Mouse (Mus musculus) limb, embryonic 13.5 days (tissue): ENCODE results near the gene Usp48. TPM values are rescaled to one million over a fixed set of nuclear protein-coding genes. Genes with fewer than 3 reads are reported as not detected.

Experiments used
- ATAC-seq: fragments of 200-750 bp; cut with Nextera tagmentation; 2 replicates; pipeline ENCODE4 v1.8.0; 2017; ENCODE audit warnings: low read depth, moderate number of reproducible peaks, moderate TSS enrichment; ENCODE audit not compliant: low FRiP score
- H3K27ac ChIP-seq: fragments of 300-500 bp; sonication (generic); 2 replicates; pipeline ENCODE4 v1.5.1; 2015; ENCODE audit warnings: inconsistent platforms, mild to moderate bottlenecking, moderate library complexity
- H3K27me3 ChIP-seq: fragments of 300-500 bp; sonication (generic); 2 replicates; pipeline ENCODE4 v1.6.1; 2015; ENCODE audit warnings: mild to moderate bottlenecking, inconsistent platforms
- H3K36me3 ChIP-seq: fragments of 300-500 bp; sonication (generic); 2 replicates; pipeline ENCODE4 v1.6.1; 2015; ENCODE audit warnings: inconsistent platforms, mild to moderate bottlenecking, moderate library complexity
- H3K4me1 ChIP-seq: fragments of 300-500 bp; sonication (generic); 2 replicates; pipeline ENCODE4 v1.6.1; 2015; ENCODE audit warnings: inconsistent platforms
- H3K4me2 ChIP-seq: fragments of 300-500 bp; sonication (generic); replicated peaks from 2 replicates; pipeline ENCODE4 v1.6.1; 2015; ENCODE audit warnings: inconsistent platforms, mild to moderate bottlenecking, moderate library complexity
- H3K4me3 ChIP-seq: fragments of 300-500 bp; sonication (generic); 2 replicates; pipeline ENCODE4 v1.5.1; 2015; ENCODE audit warnings: moderate library complexity, mild to moderate bottlenecking, inconsistent platforms
- H3K9ac ChIP-seq: fragments of 300-500 bp; sonication (generic); 2 replicates; pipeline ENCODE4 v1.6.1; 2015; ENCODE audit warnings: mild to moderate bottlenecking, inconsistent platforms
- H3K9me3 ChIP-seq: fragments of 300-500 bp; sonication (generic); 2 replicates; pipeline ENCODE4 v1.6.1; 2016; ENCODE audit warnings: inconsistent platforms
- WGBS: fragments of 180-500 bp; shearing (Covaris S2); methylation state at CpG from one replicate; pipeline ENCODE4 v1.1.7; 2015; 5-methylcytosine and 5-hydroxymethylcytosine counted together
- polyA plus RNA-seq: library from polyadenylated mRNA; unstranded; fragments of >200 nt; fragmentation: Nextera tagmentation; extraction: Ambion mirVana; gene quantifications from 2 replicates; pipeline ENCODE4 v1.2.1, GENCODE M21; 2015

Usp48 gene
- polyA plus RNA-seq, 1 experiment from 2014 or later = 81.4 TPM

DNA sequence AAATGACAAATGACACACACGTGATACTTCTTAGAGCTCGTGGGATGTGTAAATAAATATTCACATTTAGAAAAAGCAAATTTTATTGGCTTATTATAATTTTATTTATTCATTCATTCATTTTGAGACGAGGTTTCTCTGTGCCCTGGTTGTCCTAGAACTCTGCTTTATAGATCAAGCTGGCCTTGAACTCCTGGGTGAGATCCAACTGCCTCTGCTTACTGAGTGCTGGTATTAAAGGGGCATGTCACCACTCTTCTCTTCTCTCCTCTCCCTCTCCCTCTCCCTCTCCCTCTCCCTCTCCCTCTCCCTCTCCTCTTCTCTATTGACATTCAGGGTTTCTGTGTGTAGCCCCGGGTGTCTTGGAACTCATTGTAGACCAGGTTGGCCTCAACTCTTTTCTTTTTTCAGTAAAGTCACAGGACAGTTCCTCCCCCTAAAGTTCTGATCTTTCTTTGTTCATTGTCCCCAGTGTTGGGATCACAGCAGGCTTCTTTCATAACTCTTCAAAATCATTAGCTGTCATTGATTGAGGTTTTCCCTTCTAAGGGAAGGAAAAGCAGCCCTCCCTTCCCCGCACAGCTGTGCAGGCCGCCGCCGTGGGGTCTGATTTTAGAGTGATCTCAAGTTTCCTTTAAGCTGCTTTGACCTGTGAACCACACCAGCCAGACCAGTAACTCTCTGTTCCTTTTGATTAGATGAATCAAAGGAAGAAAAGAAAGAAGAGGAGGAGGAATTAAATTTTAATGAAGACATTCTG is 34.1 kb downstream of the Usp48 start:
- H3K9ac ChIP-seq = no peak overlapping the region
- no peaks in the 10 kb centered on the region for H3K27me3 ChIP-seq
- peaks cover 95% of the 10 kb centered on the region for H3K36me3 ChIP-seq
- no peak overlapping the region for H3K4me2 ChIP-seq
- 68% methylated on average over 8 of the region's 8 CpGs for WGBS
- no peaks in the 10 kb centered on the region for H3K4me1 ChIP-seq
- H3K9me3 ChIP-seq = no peaks in the 10 kb centered on the region
- H3K4me3 ChIP-seq = no peak overlapping the region
- ATAC-seq = no peak
- H3K27ac ChIP-seq = no peak overlapping the region

DNA sequence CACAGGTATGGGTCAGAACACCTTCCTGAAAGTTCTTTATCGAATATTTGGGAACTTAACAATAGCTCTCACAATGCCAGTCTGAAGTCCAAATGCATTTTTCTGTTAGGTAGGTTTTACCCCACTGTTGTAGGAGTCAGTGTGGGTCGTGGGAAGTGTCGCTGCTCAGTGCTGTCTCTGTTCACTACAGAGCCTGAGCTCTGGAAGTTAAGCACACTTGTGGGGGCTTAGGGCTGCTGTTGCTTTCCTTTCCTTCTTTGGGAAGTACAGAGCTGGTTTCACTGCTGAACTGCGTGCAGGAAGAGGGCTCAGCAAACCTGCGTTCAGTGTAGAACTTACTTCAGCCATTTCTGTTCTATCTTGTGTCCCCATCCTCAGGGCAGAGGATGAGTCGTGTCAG is 34.8 kb downstream of the Usp48 start:
- H3K9me3 ChIP-seq = no peaks in the 10 kb centered on the region
- peaks cover 95% of the 10 kb centered on the region for H3K36me3 ChIP-seq
- no peak overlapping the region for H3K27ac ChIP-seq
- H3K9ac ChIP-seq = no peak overlapping the region
- ATAC-seq = no peak
- H3K4me3 ChIP-seq = no peak overlapping the region
- WGBS = 90% methylated on average over 6 of the region's 6 CpGs
- H3K27me3 ChIP-seq = no peaks in the 10 kb centered on the region
- H3K4me2 ChIP-seq = no peak overlapping the region
- no peaks in the 10 kb centered on the region for H3K4me1 ChIP-seq

DNA sequence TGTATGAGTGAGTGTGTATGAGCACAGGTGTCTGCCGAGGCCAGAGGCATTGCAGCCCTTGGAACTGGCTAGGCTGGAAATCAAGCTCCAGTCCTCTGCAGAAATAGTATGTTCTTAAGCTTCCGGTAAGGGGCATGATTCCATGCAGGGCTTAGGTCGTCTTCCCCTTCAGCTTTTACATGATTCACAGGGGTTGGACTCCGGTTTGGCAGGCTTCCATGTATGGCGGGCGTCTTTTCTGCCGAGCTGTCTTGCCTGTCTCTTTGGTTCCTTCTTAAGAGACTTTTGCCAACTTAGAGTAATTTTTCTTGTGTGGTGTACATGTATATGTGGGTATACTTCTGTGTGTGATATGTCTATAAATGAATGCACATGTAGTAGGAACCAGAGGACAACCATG is 35.8 kb downstream of the Usp48 start:
- no peaks in the 10 kb centered on the region for H3K9me3 ChIP-seq
- no peaks in the 10 kb centered on the region for H3K27me3 ChIP-seq
- H3K4me1 ChIP-seq = no peaks in the 10 kb centered on the region
- ATAC-seq = no peak
- no peak overlapping the region for H3K9ac ChIP-seq
- H3K4me3 ChIP-seq = no peak overlapping the region
- WGBS = 89% methylated on average over 7 of the region's 7 CpGs
- no peak overlapping the region for H3K4me2 ChIP-seq
- H3K27ac ChIP-seq = no peak overlapping the region
- peaks cover 93% of the 10 kb centered on the region for H3K36me3 ChIP-seq

DNA sequence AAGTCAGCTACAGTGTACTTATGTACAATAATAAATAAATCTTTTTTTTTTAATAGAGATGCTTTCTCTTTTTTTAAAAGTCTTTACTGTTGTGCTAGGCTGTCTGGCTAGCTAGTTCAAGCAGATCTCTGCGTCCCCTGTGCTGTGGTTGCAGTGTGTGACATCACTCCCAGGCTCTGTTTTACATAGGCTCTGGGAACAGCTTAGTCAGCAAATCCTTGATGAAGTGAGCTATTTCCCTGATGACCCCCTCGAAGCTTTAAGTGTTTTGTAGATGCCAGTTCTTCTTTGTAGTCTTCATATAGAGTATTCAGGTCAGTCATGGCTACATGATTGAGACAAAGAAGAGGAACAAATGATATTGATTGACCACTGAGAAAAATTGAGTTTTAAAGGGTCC is 36.6 kb downstream of the Usp48 start:
- Histone ChIP-seq H3K27me3 (no peaks in the 10 kb centered on the region), H3K9ac (no peak overlapping the region), H3K4me2 (no peak overlapping the region), H3K4me3 (no peak overlapping the region), H3K4me1 (no peaks in the 10 kb centered on the region), H3K27ac (no peak overlapping the region), H3K9me3 (no peaks in the 10 kb centered on the region), H3K36me3 (peaks cover 93% of the 10 kb centered on the region)
- 87% methylated on average over 2 of the region's 2 CpGs for WGBS
- ATAC-seq = no peak

DNA sequence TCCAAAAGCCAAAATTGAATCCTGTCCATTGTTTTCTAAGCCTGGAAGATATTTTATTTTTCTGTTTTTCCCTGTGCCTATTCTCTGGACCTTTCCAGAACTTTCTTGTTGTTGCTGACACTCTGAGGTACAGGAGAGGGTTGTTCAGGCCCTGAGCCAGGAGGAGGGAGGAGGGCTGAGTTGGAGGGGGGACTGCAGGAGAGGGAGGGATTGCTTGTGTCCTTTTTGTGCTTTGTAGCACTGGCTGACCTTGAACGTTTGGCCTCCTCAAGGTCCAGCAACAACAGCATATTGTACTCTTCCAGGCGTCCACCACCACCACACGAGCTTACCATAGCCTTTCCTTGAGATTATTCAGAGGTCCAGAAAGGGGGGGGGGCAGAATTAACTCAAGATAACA is 38.0 kb downstream of the Usp48 start:
- H3K36me3 ChIP-seq = peaks cover 94% of the 10 kb centered on the region

GRCm38 (mm10) chr4:137633394-137633793 is 39.8 kb downstream of the Usp48 start:
- H3K27ac ChIP-seq = no peak overlapping the region
- no peak overlapping the region for H3K9ac ChIP-seq
- H3K4me3 ChIP-seq = no peak overlapping the region
- no peaks in the 10 kb centered on the region for H3K9me3 ChIP-seq
- H3K36me3 ChIP-seq = peaks cover 97% of the 10 kb centered on the region
- H3K27me3 ChIP-seq = no peaks in the 10 kb centered on the region
- no peaks in the 10 kb centered on the region for H3K4me1 ChIP-seq
- ATAC-seq = no peak
- 88% methylated on average over 4 of the region's 4 CpGs for WGBS
- no peak overlapping the region for H3K4me2 ChIP-seq

More for the DNA sequence above, 38.0 kb downstream of the Usp48 start:
- no peaks in the 10 kb centered on the region for H3K4me1 ChIP-seq
- H3K9ac ChIP-seq = no peak overlapping the region
- H3K4me3 ChIP-seq = no peak overlapping the region
- H3K27ac ChIP-seq = no peak overlapping the region
- H3K9me3 ChIP-seq = no peaks in the 10 kb centered on the region
- no peaks in the 10 kb centered on the region for H3K27me3 ChIP-seq
- no peak overlapping the region for H3K4me2 ChIP-seq
- 84% methylated on average over 3 of the region's 3 CpGs for WGBS
- ATAC-seq = no peak

DNA sequence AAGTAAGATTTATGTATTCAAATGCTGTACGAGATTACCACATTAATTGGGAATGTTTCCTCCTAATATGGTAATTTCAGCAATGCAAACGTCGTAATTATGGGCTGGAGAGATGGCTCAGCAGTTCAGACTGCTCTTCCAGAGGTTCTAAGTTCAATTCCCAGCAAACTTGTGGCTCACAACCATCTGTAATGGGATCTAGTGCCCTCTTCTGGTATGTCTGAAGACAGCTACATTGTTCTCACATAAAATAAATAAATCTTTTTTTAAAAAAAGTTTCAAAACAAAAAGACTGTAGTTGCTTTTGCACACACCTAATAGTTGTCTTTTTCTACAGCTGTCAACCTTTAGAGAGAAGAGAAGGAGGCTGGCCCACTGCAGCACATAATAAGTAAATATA is 43.0 kb downstream of the Usp48 start:
- H3K4me3 ChIP-seq = no peak overlapping the region
- no peak overlapping the region for H3K9ac ChIP-seq
- H3K9me3 ChIP-seq = no peaks in the 10 kb centered on the region
- no peaks in the 10 kb centered on the region for H3K4me1 ChIP-seq
- H3K27ac ChIP-seq = no peak overlapping the region
- ATAC-seq = no peak
- H3K4me2 ChIP-seq = no peak overlapping the region
- no peaks in the 10 kb centered on the region for H3K27me3 ChIP-seq
- H3K36me3 ChIP-seq = peaks cover 98% of the 10 kb centered on the region
- 92% methylated on average over 3 of the region's 3 CpGs for WGBS

GRCm38 (mm10) chr4:137641556-137641955 is 48.0 kb downstream of the Usp48 start:
- WGBS = 89% methylated on average over 5 of the region's 5 CpGs
- Histone ChIP-seq H3K4me1 (no peaks in the 10 kb centered on the region), H3K4me3 (no peak overlapping the region), H3K4me2 (no peak overlapping the region), H3K9me3 (no peaks in the 10 kb centered on the region), H3K36me3 (peaks cover 97% of the 10 kb centered on the region), H3K27me3 (no peaks in the 10 kb centered on the region), H3K9ac (no peak overlapping the region), H3K27ac (no peak overlapping the region)
- ATAC-seq = no peak

DNA sequence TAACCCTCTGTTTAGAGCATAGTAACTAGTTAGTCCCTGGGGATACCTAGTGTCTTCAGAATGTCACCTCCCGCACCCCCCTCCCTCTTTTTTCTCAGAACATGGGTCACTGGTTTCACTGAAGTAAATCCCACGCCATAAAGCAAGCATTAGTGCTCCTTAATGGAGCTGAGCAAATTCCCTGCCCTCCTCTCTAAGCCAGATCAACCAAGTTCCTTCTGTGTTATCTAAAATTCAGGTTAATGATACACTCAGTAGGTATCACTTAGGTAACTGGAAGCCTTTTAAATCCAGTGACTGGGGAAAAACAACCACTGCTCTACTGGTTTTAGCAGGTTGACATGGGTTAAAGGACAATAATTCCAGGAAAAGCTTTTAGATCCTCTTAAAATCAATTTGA is 48.5 kb downstream of the Usp48 start:
- Histone ChIP-seq H3K4me3 (no peak overlapping the region), H3K4me1 (no peaks in the 10 kb centered on the region), H3K27ac (no peak overlapping the region), H3K36me3 (peaks cover 97% of the 10 kb centered on the region), H3K27me3 (no peaks in the 10 kb centered on the region), H3K9ac (no peak overlapping the region), H3K4me2 (no peak overlapping the region), H3K9me3 (no peaks in the 10 kb centered on the region)
- ATAC-seq = no peak
- 75% methylated on average over 2 of the region's 2 CpGs for WGBS

DNA sequence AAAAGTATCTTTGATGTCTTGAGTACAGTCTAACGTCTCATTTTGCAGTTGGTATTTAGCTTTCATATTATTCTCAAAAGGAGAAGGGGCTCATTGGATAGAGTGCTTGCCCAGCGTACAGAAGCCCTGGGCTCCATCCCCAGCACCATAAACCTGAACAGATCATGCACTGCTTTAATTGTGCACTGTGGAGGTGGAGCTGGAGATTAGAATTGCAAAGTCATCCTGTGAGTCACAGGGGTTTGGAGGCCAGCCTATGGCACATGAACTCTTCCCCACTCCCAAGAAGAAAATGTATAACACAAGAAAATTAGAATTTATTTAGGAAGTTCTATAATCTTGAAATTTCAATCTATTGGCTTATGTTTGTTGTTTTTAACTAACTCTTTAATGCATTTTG is 49.9 kb downstream of the Usp48 start:
- ATAC-seq = no peak
- H3K36me3 ChIP-seq = peaks cover 95% of the 10 kb centered on the region
- WGBS = 83% methylated on average over 2 of the region's 2 CpGs

GRCm38 (mm10) chr4:137646262-137646661 is 52.7 kb downstream of the Usp48 start:
- ATAC-seq = no peak
- Histone ChIP-seq H3K4me2 (no peak overlapping the region), H3K4me3 (no peak overlapping the region), H3K4me1 (no peaks in the 10 kb centered on the region), H3K9ac (no peak overlapping the region), H3K27ac (no peak overlapping the region), H3K27me3 (no peaks in the 10 kb centered on the region), H3K9me3 (no peaks in the 10 kb centered on the region), H3K36me3 (peaks cover 95% of the 10 kb centered on the region)

More for the DNA sequence above, 49.9 kb downstream of the Usp48 start:
- Histone ChIP-seq H3K4me3 (no peak overlapping the region), H3K9me3 (no peaks in the 10 kb centered on the region), H3K9ac (no peak overlapping the region), H3K27ac (no peak overlapping the region), H3K4me2 (no peak overlapping the region), H3K27me3 (no peaks in the 10 kb centered on the region), H3K4me1 (no peaks in the 10 kb centered on the region)

GRCm38 (mm10) chr4:137647648-137648047 is 54.1 kb downstream of the Usp48 start:
- Histone ChIP-seq H3K27ac (no peak overlapping the region), H3K4me1 (no peaks in the 10 kb centered on the region), H3K9ac (no peak overlapping the region), H3K4me2 (no peak overlapping the region), H3K36me3 (peaks cover 96% of the 10 kb centered on the region), H3K27me3 (no peaks in the 10 kb centered on the region), H3K9me3 (no peaks in the 10 kb centered on the region), H3K4me3 (no peak overlapping the region)
- 72% methylated on average over 6 of the region's 6 CpGs for WGBS
- no peak for ATAC-seq

DNA sequence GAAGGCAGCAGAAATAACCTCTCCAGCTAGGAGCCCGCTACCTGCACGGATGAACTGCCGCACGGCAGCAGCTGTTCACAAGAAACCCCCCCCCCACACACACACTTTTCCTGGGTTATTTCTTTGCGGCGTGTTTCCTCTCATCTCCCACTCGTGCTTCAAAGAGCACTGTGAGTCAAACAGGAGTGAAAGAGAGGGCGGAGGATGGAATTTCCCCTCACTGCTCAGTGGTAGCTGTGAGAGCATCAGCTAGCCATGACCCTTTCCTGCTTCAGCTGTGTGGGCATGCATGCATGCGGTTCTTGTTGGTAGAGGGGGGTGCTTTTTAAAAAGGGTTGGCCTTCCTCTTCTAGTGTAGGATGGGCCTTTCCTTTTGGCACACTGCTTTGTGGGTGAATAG is 54.7 kb downstream of the Usp48 start:
- H3K9me3 ChIP-seq = no peaks in the 10 kb centered on the region

More for the DNA sequence above, 54.7 kb downstream of the Usp48 start:
- no peak overlapping the region for H3K4me2 ChIP-seq
- H3K27me3 ChIP-seq = no peaks in the 10 kb centered on the region
- H3K36me3 ChIP-seq = peaks cover 97% of the 10 kb centered on the region
- H3K4me1 ChIP-seq = no peaks in the 10 kb centered on the region
- H3K4me3 ChIP-seq = no peak overlapping the region
- no peak overlapping the region for H3K9ac ChIP-seq
- no peak overlapping the region for H3K27ac ChIP-seq
- no peak for ATAC-seq
- 86% methylated on average over 9 of the region's 9 CpGs for WGBS
